Mouse (Mus musculus): ENCODE data around the gene Gatc. TPM values are rescaled to one million over a fixed set of nuclear protein-coding genes. Genes with fewer than 3 reads are reported as not detected.
"Not testable (repeated sequence)": the region's sequence is repeated elsewhere in the genome, so short reads cannot be mapped to it uniquely, and the experiment has no call there.

Gene Gatc
- polyA plus RNA-seq, 1 experiment from 2014 or later = 51.5 TPM

DNA sequence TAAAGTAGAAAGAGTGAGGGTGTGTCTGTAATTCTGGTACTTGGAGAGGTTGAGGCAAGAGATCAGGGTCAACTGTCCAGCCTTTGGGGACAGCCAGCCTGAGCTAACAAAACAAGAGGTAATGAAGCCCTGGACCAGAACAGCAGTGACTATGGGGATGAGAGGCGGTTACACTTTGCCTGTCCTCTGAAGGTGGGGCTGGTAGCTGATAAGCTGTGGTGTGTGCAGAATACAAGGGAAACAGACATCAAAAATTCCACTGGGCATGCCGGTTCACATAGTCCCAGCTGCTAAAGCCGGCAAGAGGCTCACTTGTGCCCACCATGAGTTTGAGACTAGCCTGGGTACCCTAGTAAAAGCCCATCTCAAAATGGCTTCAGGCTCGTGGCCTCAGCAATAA is 28.6 kb downstream of the Gatc start:
- WGBS = 88% methylated on average over 4 of the region's 4 CpGs
- H3K9me3 ChIP-seq (ENCODE audit: control insufficient read depth, low read length) = no peaks in the 10 kb centered on the region
- DNase-seq (ENCODE audit: low spot score) = no peak
- H3K27ac ChIP-seq (ENCODE audit: low read depth, low read length) = no peak overlapping the region
- no peak overlapping the region for H3K4me3 ChIP-seq (ENCODE audit: low read depth, low read length)
- no peaks in the 10 kb centered on the region for H3K36me3 ChIP-seq (ENCODE audit: control insufficient read depth, insufficient read depth, low read length)
- H3K27me3 ChIP-seq (ENCODE audit: control insufficient read depth, insufficient read depth, low read length) = no peaks in the 10 kb centered on the region
- H3K4me2 ChIP-seq (ENCODE audit: low read depth, low read length, severe bottlenecking) = no peak overlapping the region
- H3K9ac ChIP-seq (ENCODE audit: low read length) = no peak overlapping the region
- ATAC-seq (replicated peaks; ENCODE audit: low FRiP score) = no peak
- H3K4me1 ChIP-seq (replicated peaks; ENCODE audit: control insufficient read depth, insufficient read depth, low read length) = peaks cover 7% of the 10 kb centered on the region

DNA sequence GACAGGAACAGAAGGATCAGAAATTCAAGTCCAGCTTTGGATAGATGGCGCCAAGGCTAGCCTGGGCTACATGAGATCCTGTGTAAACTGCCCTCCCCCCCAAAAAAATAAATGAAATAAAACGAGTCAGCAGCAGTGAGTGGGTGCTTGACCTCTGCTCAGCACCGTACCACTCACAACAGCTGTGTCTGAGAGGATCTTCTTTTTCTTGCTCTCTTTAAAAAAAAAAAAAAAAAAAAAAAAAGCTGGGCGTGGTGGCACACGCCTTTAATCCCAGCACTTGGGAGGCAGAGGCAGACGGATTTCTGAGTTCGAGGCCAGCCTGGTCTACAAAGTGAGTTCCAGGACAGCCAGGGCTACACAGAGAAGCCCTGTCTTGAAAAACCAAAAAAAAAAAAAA is 38.8 kb downstream of the Gatc start:
- H3K9me3 ChIP-seq (ENCODE audit: control insufficient read depth, low read length); H3K4me2 ChIP-seq (ENCODE audit: low read depth, low read length, severe bottlenecking); ATAC-seq (replicated peaks; ENCODE audit: low FRiP score); H3K27ac ChIP-seq (ENCODE audit: low read depth, low read length); H3K36me3 ChIP-seq (ENCODE audit: control insufficient read depth, insufficient read depth, low read length); H3K27me3 ChIP-seq (ENCODE audit: control insufficient read depth, insufficient read depth, low read length); H3K9ac ChIP-seq (ENCODE audit: low read length); H3K4me3 ChIP-seq (ENCODE audit: low read depth, low read length); DNase-seq (ENCODE audit: low spot score): not testable (repeated sequence)
- 90% methylated on average over 3 of the region's 7 CpGs for WGBS
- peaks cover 21% of the 10 kb centered on the region; the same call in 1 of the 2 replicates for H3K4me1 ChIP-seq (replicated peaks; ENCODE audit: control insufficient read depth, insufficient read depth, low read length)

DNA sequence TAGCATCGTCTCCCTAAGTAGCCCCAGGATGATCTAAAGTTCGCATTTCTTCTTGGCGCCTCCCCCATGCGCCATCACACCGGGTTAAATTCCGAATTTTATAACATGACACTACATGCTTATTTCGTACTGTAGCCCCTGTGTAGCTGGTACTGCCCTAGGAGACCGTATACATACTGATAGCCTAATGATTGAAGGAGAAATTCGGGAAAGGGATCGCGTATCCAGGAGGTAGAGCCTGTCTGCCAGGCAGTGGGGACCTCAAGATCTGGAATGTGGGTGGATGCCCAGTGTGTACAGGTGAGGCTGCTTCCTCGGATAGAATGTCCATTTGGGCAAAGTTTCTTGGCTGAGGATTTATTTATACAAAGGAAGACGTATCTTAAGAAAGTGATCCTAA is 39.4 kb downstream of the Gatc start:
- no peak overlapping the region for H3K27ac ChIP-seq (ENCODE audit: low read depth, low read length)
- H3K36me3 ChIP-seq (ENCODE audit: control insufficient read depth, insufficient read depth, low read length) = peaks cover 8% of the 10 kb centered on the region
- peak overlapping the region; percentile 76 for H3K4me2 ChIP-seq (ENCODE audit: low read depth, low read length, severe bottlenecking)
- peak overlapping the region; percentile 83 for H3K4me3 ChIP-seq (ENCODE audit: low read depth, low read length)
- DNase-seq (ENCODE audit: low spot score) (no peak), ATAC-seq (replicated peaks; ENCODE audit: low FRiP score) (no peak; the same call in 1 of the 2 replicates)
- peak overlapping the region; percentile 51; the same call in 1 of the 2 replicates for H3K9ac ChIP-seq (ENCODE audit: low read length)
- peaks cover 4% of the 10 kb centered on the region; the same call in 1 of the 2 replicates for H3K27me3 ChIP-seq (ENCODE audit: control insufficient read depth, insufficient read depth, low read length)
- 32% methylated on average over 13 of the region's 13 CpGs for WGBS
- no peaks in the 10 kb centered on the region for H3K9me3 ChIP-seq (ENCODE audit: control insufficient read depth, low read length)
- H3K4me1 ChIP-seq (replicated peaks; ENCODE audit: control insufficient read depth, insufficient read depth, low read length) = peaks cover 21% of the 10 kb centered on the region; the same call in 1 of the 2 replicates

DNA sequence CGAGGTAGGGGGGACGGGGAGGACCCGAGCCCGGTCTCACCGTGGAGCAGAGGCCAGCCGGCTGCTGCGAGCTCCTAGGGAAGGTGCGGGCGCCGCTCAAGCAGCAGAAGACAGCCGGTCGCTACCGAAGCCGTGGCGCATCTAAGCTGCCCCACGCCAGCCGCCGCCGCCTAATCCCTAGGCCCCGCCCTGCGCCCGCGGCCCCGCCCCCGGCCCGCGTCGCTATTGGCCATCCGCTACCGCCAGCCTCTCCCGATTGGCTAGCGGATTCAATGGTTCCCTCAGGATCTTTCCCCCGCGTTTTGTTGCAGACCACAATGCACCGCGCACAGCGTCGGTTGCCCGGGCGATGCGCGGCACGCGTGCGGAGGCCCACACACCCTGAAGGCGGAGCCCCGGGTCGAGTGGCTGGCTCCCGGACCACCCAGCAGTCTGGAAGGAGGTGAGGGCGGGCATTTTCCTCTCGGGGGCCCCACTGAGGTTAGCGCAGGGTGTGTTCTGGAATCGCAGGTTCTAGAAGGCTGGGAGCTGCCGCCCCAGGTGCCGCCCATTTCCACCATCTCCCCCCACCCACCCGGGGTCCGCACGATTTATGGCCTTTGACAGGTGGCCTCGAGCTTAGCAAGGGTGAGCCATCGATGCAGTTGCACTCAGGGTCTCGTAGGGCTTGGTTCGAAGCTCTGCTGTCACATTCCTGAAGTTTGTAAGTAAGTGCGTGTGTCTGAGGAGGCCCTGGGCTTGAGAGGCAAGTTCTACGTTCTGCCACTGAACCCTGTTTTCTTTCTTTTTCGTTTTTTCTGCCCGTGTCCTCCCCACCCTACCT is 40.0 kb downstream of the Gatc start, which contains the start of gene Dynll1:
Gene Dynll1, minus strand, starts transcription at position 208 of the 823 bp plus-strand sequence.
- peak within 1 kb of the TSS; percentile 76 for H3K4me2 ChIP-seq (ENCODE audit: low read depth, low read length, severe bottlenecking)
- DNase-seq (ENCODE audit: low spot score) = peak; percentile 100
- H3K36me3 ChIP-seq (ENCODE audit: control insufficient read depth, insufficient read depth, low read length) = peaks cover 8% of the 10 kb centered on the region
- peaks cover 4% of the 10 kb centered on the region; the same call in 1 of the 2 replicates for H3K27me3 ChIP-seq (ENCODE audit: control insufficient read depth, insufficient read depth, low read length)
- under 1% methylated on average over 62 of the region's 66 CpGs for WGBS
- peak; percentile 97 for ATAC-seq (replicated peaks; ENCODE audit: low FRiP score)
- H3K9ac ChIP-seq (ENCODE audit: low read length) = peak within 1 kb of the TSS; percentile 89
- peaks cover 21% of the 10 kb centered on the region; the same call in 1 of the 2 replicates for H3K4me1 ChIP-seq (replicated peaks; ENCODE audit: control insufficient read depth, insufficient read depth, low read length)
- peak within 1 kb of the TSS; percentile 83 for H3K4me3 ChIP-seq (ENCODE audit: low read depth, low read length)
- H3K27ac ChIP-seq (ENCODE audit: low read depth, low read length) = peak within 1 kb of the TSS; percentile 85
- H3K9me3 ChIP-seq (ENCODE audit: control insufficient read depth, low read length) = no peaks in the 10 kb centered on the region

DNA sequence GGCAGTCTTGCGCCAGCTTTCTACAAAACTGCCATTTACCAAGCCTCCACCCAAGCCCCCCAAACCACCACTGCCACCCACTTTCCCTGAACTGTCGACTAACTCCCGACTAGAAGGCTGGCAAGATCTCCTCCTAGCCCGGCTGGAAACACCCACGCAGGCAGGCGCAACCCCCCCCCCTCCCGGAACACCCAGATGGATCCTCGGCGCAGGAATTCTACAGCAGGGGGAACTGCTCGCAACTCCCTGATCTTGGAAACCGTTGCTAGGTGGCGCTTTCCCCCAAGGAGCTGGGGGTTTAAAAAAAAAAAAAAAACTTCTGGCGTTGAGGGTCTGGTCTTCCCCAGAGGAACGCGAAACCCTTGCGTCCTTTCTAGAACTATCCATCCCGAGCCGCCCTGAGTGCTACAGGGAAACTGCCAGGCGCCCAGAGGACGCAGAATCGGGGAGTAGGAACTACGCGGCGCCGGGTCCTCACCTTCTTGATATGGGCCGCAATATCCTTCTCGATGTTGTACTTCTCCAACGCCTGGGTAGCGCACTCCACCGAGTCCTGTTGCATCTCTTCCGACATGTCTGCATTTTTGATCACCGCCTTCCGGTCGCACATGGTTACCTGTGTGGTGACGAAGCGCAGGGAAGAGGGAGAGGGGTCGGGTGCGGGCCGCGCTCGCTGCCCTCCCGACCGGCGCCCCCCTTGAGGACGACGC is 40.8 kb downstream of the Gatc start:
- no peaks in the 10 kb centered on the region for H3K9me3 ChIP-seq (ENCODE audit: control insufficient read depth, low read length)
- ATAC-seq (replicated peaks; ENCODE audit: low FRiP score) = peak; percentile 25
- peaks cover 8% of the 10 kb centered on the region for H3K36me3 ChIP-seq (ENCODE audit: control insufficient read depth, insufficient read depth, low read length)
- peak overlapping the region; percentile 89 for H3K9ac ChIP-seq (ENCODE audit: low read length)
- H3K27ac ChIP-seq (ENCODE audit: low read depth, low read length) = peak overlapping the region; percentile 85
- H3K27me3 ChIP-seq (ENCODE audit: control insufficient read depth, insufficient read depth, low read length) = peaks cover 4% of the 10 kb centered on the region; the same call in 1 of the 2 replicates
- WGBS = under 1% methylated on average over 45 of the region's 46 CpGs
- peak overlapping the region; percentile 83 for H3K4me3 ChIP-seq (ENCODE audit: low read depth, low read length)
- peaks cover 21% of the 10 kb centered on the region; the same call in 1 of the 2 replicates for H3K4me1 ChIP-seq (replicated peaks; ENCODE audit: control insufficient read depth, insufficient read depth, low read length)
- H3K4me2 ChIP-seq (ENCODE audit: low read depth, low read length, severe bottlenecking) = peak overlapping the region; percentile 66
- DNase-seq (ENCODE audit: low spot score) = peak; percentile 81

DNA sequence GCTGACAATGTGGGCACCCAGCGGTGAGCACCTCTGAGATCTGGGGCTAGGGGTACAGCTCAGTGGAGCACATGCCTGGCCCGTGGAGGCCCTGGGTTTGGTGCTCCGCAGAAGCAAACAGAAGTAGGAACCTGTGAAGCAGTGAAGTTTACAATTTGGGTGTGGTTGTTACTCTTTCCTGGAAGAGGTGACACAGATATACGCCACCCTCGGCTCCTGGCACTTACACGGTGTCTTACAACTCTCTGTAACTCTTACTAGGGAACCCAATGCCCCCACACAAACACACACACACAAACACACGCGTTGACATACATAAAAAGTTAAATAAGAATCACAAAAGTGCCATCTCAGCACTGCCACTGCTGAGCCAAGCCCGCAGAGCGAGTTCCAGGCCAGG is 44.6 kb downstream of the Gatc start:
- Histone ChIP-seq H3K36me3 (ENCODE audit: control insufficient read depth, insufficient read depth, low read length) (peaks cover 8% of the 10 kb centered on the region), H3K9me3 (ENCODE audit: control insufficient read depth, low read length) (no peaks in the 10 kb centered on the region), H3K4me1 (replicated peaks; ENCODE audit: control insufficient read depth, insufficient read depth, low read length) (peaks cover 15% of the 10 kb centered on the region; the same call in 1 of the 2 replicates), H3K4me2 (ENCODE audit: low read depth, low read length, severe bottlenecking) (no peak overlapping the region), H3K4me3 (ENCODE audit: low read depth, low read length) (no peak overlapping the region), H3K27me3 (ENCODE audit: control insufficient read depth, insufficient read depth, low read length) (no peaks in the 10 kb centered on the region), H3K9ac (ENCODE audit: low read length) (no peak overlapping the region), H3K27ac (ENCODE audit: low read depth, low read length) (no peak overlapping the region)
- WGBS = 91% methylated on average over 10 of the region's 10 CpGs
- DNase-seq (ENCODE audit: low spot score) (no peak), ATAC-seq (replicated peaks; ENCODE audit: low FRiP score) (no peak)

DNA sequence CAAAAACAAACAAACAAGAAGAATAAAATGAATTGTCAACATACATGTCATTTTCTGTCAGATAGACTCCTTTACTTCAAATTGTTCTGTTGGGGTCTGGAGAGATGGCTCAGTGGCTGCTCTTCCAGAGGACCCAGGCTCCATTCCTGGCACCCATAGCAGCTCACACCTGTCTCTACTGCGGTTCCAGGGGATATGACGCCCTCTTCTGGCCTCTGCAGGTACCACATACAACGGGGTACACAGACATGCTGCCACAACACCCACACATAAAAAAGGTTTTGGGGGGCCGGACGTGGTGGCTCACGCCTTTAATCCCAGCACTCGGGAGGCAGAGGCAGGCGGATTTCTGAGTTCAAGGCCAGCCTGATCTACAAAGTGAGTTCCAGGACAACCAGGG is 46.8 kb downstream of the Gatc start:
- Histone ChIP-seq H3K4me2 (ENCODE audit: low read depth, low read length, severe bottlenecking) (no peak overlapping the region), H3K27ac (ENCODE audit: low read depth, low read length) (no peak overlapping the region), H3K9me3 (ENCODE audit: control insufficient read depth, low read length) (no peaks in the 10 kb centered on the region), H3K4me3 (ENCODE audit: low read depth, low read length) (no peak overlapping the region), H3K27me3 (ENCODE audit: control insufficient read depth, insufficient read depth, low read length) (no peaks in the 10 kb centered on the region), H3K36me3 (ENCODE audit: control insufficient read depth, insufficient read depth, low read length) (peaks cover 8% of the 10 kb centered on the region), H3K9ac (ENCODE audit: low read length) (no peak overlapping the region), H3K4me1 (replicated peaks; ENCODE audit: control insufficient read depth, insufficient read depth, low read length) (peaks cover 10% of the 10 kb centered on the region; the same call in 1 of the 2 replicates)
- DNase-seq (ENCODE audit: low spot score) = no peak
- WGBS = 91% methylated on average over 8 of the region's 8 CpGs
- no peak for ATAC-seq (replicated peaks; ENCODE audit: low FRiP score)

DNA sequence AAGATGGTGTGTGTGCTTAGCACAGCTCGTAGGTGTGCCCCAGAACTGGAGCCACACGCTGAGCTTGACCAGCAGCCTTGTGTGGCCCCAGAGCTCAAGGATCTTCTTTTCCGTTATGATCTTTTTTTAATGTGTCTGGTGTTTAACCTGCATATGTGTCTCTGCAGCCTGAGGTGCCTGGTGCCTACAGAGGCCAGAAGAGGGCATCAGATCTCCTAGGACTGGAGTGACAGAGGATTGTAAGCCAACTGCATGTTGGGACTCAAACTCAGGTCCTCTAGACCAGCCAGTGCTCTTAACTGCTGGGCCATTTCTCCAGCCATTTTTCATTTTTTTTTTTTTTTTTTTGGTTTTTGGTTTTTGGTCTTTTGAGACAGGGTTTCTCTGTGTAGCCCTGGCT is 56.2 kb downstream of the Gatc start:
- no peak overlapping the region for H3K9ac ChIP-seq (ENCODE audit: low read length)
- H3K27me3 ChIP-seq (ENCODE audit: control insufficient read depth, insufficient read depth, low read length) = no peaks in the 10 kb centered on the region
- H3K27ac ChIP-seq (ENCODE audit: low read depth, low read length) = no peak overlapping the region
- ATAC-seq (replicated peaks; ENCODE audit: low FRiP score) = no peak
- 92% methylated on average over 3 of the region's 3 CpGs for WGBS
- H3K36me3 ChIP-seq (ENCODE audit: control insufficient read depth, insufficient read depth, low read length) = no peaks in the 10 kb centered on the region
- peaks cover 7% of the 10 kb centered on the region for H3K4me1 ChIP-seq (replicated peaks; ENCODE audit: control insufficient read depth, insufficient read depth, low read length)
- no peaks in the 10 kb centered on the region for H3K9me3 ChIP-seq (ENCODE audit: control insufficient read depth, low read length)
- H3K4me3 ChIP-seq (ENCODE audit: low read depth, low read length) = no peak overlapping the region
- H3K4me2 ChIP-seq (ENCODE audit: low read depth, low read length, severe bottlenecking) = no peak overlapping the region
- DNase-seq (ENCODE audit: low spot score) = no peak

All from forebrain, embryonic 11.5 days (tissue).